Mouse (Mus musculus): ENCODE measurements around the gene Rab3gap1.
"Not testable (repeated sequence)": the region's sequence is repeated elsewhere in the genome, so short reads cannot be mapped to it uniquely, and the experiment has no call there.

Rab3gap1 gene

DNA sequence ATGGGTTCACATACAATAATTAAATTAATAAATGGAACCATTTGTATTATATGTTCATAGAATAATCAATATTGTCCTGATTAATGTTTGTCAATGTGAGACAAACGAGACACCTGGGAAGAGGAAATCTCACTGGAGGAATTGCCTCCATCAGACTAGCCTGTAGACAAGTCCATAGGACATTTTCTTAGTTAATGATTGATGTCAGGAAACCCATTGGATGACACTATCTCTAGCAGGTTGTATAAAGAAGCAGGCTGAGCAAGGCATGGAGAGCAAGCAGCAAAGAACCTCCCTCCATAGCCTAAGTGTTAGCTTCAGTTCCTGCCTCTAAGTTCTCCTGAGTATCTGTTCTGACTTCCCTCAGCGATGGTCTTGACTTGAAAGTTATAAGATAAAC lies 64.8 kb downstream of the Rab3gap1 start:
- no peak for DNase-seq

DNA sequence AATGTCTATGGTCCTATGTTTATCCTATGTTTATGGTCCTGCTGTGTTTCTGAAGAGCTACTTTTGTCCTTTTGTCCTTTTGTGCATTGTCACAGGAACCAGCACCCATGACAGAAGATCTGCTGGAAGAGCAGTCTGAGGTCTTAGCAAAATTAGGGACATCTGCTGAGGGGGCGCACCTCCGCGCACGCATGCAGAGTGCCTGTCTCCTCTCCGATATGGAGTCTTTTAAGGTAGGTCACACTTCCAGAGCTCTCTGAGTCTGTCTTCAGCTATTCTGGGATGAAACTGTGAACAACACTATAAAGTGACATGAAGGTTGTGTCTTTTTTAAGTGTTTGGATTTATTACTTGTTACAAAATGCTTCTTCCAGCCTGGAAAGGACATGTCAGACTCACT lies 65.7 kb downstream of the Rab3gap1 start:
- DNase-seq = no peak

DNA sequence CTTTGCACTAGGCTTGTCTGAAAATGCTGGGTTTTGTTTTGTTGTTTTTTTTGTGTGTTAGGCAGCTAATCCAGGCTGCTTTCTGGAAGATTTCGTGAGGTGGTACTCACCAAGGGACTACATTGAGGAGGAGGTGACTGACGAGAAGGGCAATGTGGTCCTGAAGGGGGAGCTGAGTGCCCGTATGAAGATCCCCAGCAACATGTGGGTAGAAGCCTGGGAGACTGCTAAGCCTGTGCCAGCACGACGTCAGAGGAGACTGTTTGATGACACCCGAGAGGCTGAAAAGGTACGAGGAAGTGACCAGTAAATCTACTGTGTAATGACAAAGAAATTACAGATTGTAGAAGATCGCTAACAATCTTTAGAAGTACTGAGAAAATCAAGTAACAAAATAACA lies 68.7 kb downstream of the Rab3gap1 start:
- DNase-seq = no peak

- DNase-seq = no peak
Observed at GRCm38 (mm10) chr1:127942231-127942630, 73.7 kb downstream of the Rab3gap1 start.

DNA sequence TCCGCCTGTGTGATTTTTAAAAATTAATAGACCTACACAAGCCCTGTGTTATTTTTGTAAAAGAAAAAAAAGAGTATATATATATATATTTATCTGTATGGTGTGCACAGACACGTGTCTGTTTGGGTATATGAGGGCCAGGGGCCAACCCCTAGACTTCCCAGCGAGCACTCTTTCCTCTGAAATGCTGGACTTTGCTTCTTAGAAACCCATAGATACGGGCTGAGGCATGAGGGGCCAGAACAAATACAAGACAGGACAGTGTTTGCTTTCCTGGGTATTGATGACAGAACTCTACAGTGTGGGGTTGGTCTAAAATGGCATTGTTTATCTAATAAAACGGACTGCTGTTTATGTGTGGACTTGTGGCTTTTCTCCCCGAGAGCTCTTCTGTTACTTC lies 74.9 kb downstream of the Rab3gap1 start:
- DNase-seq = no peak

- DNase-seq = no peak
Observed at GRCm38 (mm10) chr1:127945696-127946575, 77.4 kb downstream of the Rab3gap1 start.

DNA sequence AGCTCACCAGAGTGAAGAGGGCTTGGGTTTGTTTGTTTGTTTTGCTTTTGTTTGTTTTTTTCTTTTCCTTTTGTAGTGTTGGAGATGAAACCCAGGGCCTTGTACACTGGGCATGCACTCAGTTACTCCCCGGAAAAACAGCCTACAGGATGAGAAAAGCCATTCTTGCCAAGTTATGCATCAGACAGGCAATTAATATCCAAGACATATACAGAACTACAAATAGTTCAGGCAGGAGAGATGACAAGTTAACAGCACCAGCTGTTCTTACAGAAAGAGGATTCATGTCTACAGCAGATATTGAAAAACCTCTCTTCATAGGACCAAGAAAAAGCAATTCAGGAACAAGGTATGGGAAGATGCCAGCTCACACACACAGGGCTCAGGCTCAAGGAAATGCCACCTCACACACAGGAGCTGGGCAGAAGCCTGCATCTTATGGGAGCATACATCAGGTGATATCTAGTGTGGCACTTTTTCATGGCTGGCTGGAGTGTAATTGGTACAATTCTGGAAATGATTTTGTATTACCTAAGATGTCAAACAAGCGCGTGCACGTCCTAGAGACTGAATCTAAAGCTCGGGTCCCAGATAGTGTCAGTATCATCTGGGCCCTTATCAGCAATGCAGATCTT lies 78.2 kb downstream of the Rab3gap1 start:
- no peak for DNase-seq

GRCm38 (mm10) chr1:127948748-127949147 lies 80.2 kb downstream of the Rab3gap1 start:
- no peak for DNase-seq

DNA sequence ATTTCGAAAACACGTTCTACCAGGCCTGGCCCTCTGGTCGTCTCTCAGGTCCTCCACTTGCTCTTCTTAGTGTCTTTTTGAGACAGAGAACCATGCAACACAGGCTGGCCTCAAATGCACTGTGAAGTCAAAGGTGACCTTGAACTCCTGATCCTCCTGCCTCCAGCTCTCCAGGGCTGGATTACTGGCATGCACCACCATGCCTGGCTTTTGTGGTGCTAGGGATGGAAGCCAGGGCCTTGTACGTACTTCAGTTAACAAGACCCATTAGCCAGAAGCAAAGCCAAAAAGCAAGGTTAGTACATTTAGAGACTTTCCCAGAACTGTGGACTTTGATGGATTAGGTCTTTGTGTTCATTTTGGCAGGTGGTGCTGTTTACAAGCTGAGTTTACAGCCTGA lies 83.7 kb downstream of the Rab3gap1 start:
- DNase-seq = no peak

- DNase-seq = not testable (repeated sequence)
Observed at GRCm38 (mm10) chr1:127954198-127954597, 85.6 kb downstream of the Rab3gap1 start.

DNA sequence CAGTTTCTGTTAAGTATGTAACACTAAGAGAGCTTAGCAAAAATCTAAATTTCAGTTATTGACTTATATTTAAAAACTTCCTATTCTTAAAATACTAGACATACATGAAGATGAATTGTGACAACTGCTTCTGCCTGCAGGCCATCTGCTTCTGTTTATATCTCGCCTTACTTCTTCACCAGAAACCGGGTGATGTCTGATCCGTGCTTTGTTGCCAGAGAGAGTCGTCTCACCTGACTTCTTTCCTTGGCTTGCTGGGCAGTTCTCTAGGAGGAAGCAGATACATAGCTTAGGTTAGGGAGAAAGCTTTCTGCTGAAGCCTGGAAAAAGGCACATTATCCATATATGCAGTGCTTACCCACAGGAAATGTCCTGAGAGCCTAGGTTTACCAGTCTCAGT lies 86.2 kb downstream of the Rab3gap1 start:
- DNase-seq = no peak

GRCm38 (mm10) chr1:127956524-127956923 lies 88.0 kb downstream of the Rab3gap1 start:
- no peak for DNase-seq

DNA sequence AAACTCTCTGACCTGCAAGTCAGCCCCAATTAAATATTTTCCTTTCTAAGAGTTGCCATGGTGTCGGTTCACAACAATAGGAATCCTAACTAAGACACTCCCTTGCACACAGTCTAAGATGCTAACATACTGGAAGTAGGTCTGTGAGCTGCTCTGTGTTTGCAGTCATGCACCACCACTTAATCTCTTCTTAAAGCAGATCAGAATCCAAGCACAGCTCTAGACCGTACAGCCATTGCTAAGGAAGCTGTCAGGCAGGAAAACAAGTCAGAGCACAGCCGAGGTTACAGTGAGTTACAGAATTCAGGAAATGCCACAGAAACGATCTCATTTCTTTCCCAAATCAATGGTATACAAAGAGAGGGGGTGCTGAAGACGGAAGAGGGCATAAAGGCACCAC lies 90.2 kb downstream of the Rab3gap1 start:
- DNase-seq = no peak

DNA sequence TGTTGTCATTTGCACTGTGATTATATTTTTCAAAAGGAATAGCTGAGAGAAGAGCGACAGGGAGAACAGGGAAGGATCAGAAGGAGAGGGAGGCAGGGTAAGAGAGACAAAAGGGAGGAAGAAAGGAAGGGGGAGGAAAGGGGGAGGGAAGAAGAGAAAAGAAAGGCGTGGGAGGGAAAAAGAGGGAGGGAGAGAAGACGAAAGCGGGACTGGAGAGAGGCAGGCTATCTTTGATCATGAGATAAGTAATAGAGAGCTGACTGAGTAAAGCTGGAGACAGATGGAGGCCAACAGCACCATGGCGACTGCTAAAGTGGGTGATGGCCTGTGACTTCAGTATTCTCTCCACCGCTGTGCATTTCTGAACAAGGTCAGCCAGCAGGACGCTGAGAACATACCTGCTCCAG lies 90.7 kb downstream of the Rab3gap1 start:
- no peak for DNase-seq

DNA sequence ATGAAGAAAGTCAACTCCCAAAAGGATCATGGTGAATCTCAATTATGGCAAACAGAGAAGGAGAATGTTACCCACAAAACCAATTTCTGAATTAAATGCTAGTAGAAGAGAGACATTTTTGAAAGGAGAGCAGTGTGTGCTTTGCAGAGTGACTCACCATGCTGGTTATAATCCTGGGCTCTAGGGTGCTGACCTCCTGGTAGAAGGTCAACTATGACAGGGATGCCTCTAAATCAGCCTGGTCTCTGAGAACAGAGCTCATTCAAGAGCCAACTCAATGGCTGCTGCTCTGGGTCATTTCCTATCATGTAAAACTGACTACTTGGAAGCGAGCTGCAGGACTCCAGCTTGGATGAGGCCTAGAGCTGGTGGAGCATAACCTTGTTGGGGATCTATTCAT lies 92.6 kb downstream of the Rab3gap1 start:
- DNase-seq = no peak

DNA sequence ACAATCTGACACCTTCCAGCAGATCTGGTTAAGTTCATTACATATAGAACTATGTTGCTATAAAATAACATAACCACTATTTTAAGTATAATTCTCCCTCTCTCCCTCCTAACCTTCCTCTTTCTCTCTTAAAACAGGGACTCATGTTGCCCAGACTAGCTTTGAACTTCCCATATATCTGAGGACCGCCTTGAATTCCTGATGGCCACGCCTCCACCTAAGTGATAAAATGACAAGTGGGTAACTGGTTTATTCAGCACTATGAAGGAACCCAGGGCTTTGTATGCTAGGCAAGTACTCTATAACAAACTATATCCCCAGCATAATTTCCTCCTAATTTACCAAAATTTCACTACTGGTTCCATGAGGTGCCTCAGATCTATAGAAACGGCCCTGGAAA lies 94.8 kb downstream of the Rab3gap1 start:
- DNase-seq = no peak

GRCm38 (mm10) chr1:127970870-127971269 lies 102.3 kb downstream of the Rab3gap1 start:
- no peak for DNase-seq

- DNase-seq = no peak
Observed at GRCm38 (mm10) chr1:127974082-127974481, 105.5 kb downstream of the Rab3gap1 start.

DNA sequence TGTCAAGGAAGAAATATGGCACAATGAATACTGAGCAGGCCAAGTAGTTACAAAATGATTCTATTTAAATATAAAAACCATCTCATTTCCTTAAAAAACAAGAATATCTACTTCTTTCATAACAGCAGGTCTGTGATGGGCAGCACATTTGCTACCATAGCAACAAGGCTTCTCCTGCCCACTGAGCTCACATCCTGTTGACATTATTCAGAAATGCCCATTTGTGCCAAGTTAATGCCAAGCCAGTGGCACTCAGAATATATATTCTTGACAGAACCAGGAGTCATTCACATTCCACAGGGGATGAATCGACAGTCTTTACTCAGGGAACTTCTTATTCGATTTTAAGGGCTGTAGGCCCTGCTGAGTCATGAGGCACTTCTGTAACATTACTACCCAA lies 107.1 kb downstream of the Rab3gap1 start:
- no peak for DNase-seq

GRCm38 (mm10) chr1:127976106-127976505 lies 107.5 kb downstream of the Rab3gap1 start:
- no peak for DNase-seq

DNA sequence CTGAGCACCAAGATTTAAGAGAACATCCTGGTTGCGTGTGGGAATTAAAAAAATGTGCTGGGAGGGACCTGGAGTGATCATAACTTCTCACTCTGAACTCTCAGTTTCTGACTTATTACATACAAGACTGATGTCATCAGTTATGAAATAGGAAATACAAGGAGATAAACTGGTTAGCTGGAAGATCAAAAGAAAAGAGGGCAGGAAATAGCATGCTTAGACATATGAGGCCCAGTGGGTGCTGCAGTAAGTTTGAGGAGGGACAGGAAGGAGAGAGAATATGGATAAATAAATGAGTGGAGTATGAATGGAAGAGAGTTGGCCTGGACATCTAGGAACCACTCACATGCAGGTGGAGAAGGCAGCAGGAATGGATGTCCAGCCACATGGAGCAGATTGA lies 109.6 kb downstream of the Rab3gap1 start:
- no peak for DNase-seq

- DNase-seq = no peak
Observed at GRCm38 (mm10) chr1:127980911-127981559, 112.5 kb downstream of the Rab3gap1 start.

DNA sequence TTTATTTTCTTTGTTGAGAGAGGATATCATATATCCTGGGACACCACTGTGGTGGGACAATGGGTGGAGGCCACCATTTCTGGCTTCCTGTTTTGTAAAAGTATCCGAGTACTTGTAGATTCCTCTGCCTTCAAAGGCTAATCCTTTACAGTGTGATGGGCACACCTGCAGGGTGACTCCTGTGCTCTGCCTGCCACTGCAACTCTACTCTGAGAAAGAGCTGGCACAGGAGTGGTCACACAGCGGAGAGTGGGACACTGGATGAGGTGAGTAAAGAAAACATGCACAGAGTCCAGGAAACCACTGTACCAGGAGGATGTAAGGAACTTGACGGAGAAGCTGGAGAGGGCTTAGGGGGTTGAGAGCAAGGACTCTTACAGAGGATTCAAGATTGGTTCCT lies 113.7 kb downstream of the Rab3gap1 start:
- DNase-seq = no peak
